Mouse (Mus musculus) neural tube, embryonic 14.5 days (tissue): Measurements from ENCODE around the gene Lbh. TPM values are rescaled to one million over a fixed set of nuclear protein-coding genes. Genes with fewer than 3 reads are reported as not detected.
A peak's percentile ranks its signal among the peaks of the same experiment; 100 is the strongest.

ENCODE experiments used
- ATAC-seq: fragments of 200-750 bp; cut with Nextera tagmentation; 2 replicates; pipeline ENCODE4 v1.8.0; 2017; ENCODE audit warnings: low read depth, mild to moderate bottlenecking, moderate TSS enrichment, moderate library complexity
- H3K27ac ChIP-seq: fragments of 300-500 bp; sonication (generic); 2 replicates; pipeline ENCODE4 v1.5.1; 2014; ENCODE audit warnings: low read depth, mild to moderate bottlenecking, control low read depth, low read length, moderate library complexity, mixed read lengths
- H3K27me3 ChIP-seq: fragments of 300-500 bp; sonication (generic); 2 replicates; pipeline ENCODE4 v1.6.1; 2014; ENCODE audit warnings: low read length; ENCODE audit not compliant: control insufficient read depth, insufficient read depth
- H3K36me3 ChIP-seq: fragments of 300-500 bp; sonication (generic); 2 replicates; pipeline ENCODE4 v1.6.1; 2014; ENCODE audit warnings: low read length, mixed read lengths; ENCODE audit not compliant: control insufficient read depth, insufficient read depth
- H3K4me1 ChIP-seq: fragments of 300-500 bp; sonication (generic); 2 replicates; pipeline ENCODE4 v1.6.1; 2014; ENCODE audit warnings: low read length; ENCODE audit not compliant: control insufficient read depth, insufficient read depth
- H3K4me2 ChIP-seq: fragments of 300-500 bp; sonication (generic); 2 replicates; pipeline ENCODE4 v1.6.1; 2014; ENCODE audit warnings: mild to moderate bottlenecking, low read depth, low read length, control low read depth
- H3K4me3 ChIP-seq: fragments of 300-500 bp; sonication (generic); 2 replicates; pipeline ENCODE4 v1.5.1; 2014; ENCODE audit warnings: low read depth, low read length, control low read depth, mixed read lengths
- H3K9ac ChIP-seq: fragments of 300-500 bp; sonication (generic); replicated peaks from 2 replicates; pipeline ENCODE4 v1.6.1; 2014; ENCODE audit warnings: low read depth, mild to moderate bottlenecking, control low read depth, low read length, mixed read lengths
- H3K9me3 ChIP-seq: fragments of 300-500 bp; sonication (generic); 2 replicates; pipeline ENCODE4 v1.6.1; 2016; ENCODE audit warnings: low read length; ENCODE audit not compliant: control insufficient read depth
- WGBS: fragments of 180-500 bp; shearing (Covaris S2); extraction: QIAGEN DNeasy Blood & Tissue Kit; methylation state at CpG from one replicate; pipeline ENCODE4 v1.1.7; 2014; 5-methylcytosine and 5-hydroxymethylcytosine counted together
- polyA plus RNA-seq: library from polyadenylated mRNA; unstranded; fragments of >200 nt; fragmentation: Nextera tagmentation; extraction: Ambion mirVana; gene quantifications from 2 replicates; pipeline ENCODE4 v1.2.1, GENCODE M21; 2014

Lbh gene
- polyA plus RNA-seq, 1 experiment from 2014 or later = 7.0 TPM

DNA sequence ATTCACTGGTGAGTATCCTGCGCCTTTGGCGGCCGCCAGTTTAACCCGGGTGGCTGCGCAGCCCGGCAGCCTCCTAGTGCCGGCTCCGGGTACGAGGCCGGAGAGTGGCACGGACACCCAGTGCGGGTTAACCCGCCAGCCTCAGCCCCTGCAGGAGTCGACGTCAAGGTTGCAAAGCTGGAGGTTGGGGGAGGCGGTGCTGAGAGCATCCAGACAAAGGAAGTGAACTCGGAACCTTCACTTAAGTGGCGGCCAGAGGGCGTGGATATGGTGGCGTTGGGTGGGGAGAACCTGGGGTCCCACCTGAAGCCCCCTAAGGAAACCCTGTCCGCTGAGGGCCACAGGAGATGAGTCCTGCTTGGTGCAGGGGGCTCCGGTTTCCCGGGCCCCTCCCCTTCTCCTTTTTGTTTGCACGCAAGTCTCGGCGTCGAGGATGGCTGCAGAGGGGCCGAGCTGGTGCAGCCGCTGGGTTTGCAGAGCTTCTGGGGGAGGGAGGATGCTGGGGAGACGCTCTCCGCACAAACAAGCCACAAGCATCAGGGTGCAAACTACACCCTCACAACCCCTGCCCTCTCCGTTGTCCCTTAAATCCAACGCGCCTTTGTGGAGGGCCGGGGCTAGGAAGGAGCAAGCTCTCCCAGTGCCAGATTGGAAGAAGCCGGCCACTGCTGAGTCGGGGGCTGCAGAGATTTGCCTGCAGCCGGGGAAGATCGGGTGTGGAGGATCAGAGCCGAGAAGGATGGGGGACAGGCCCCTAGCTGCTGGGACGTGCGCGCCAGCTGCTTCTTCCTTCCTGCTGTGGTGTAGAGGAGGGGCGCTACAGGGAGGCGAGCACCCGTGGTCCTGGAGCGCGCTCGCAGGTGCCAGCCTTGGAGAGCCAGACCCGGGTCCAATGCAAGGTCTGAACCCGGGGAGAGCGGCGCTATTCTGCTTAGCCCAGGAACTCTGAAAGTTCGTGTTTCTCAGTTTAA lies 751 bp downstream of the Lbh start:
- peak; percentile 74 for ATAC-seq
- WGBS = under 1% methylated on average over 52 of the region's 54 CpGs
- peak overlapping the region; percentile 86 for H3K4me2 ChIP-seq
- peaks cover 45% of the 10 kb centered on the region for H3K4me1 ChIP-seq
- no peaks in the 10 kb centered on the region for H3K9me3 ChIP-seq
- H3K9ac ChIP-seq = peak overlapping the region; percentile 95
- peak overlapping the region; percentile 93 for H3K27ac ChIP-seq
- peak overlapping the region; percentile 87 for H3K4me3 ChIP-seq
- peaks cover 4% of the 10 kb centered on the region; the same call in 1 of the 2 replicates for H3K36me3 ChIP-seq
- no peaks in the 10 kb centered on the region for H3K27me3 ChIP-seq

DNA sequence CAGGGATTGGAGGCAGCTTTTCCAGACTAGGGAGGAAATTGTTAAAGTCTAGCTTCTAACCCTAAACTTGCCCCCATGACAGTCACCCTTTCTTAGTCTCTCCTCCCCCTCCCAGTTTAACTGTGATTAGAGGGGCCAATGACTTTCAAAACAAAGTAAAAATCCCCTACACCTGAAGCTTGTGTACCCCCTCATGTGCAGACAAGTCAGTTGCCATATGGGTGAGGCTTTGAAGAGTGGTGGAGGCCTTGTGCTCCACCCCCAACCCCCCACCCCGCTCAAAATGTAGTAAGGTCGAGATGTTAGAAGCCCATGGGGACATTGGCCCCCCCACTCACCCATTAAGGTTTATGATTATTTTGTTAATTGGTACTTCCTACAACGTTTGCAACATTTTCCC lies 1.5 kb downstream of the Lbh start:
- Histone ChIP-seq H3K27me3 (no peaks in the 10 kb centered on the region), H3K4me1 (peaks cover 53% of the 10 kb centered on the region), H3K36me3 (peaks cover 4% of the 10 kb centered on the region; the same call in 1 of the 2 replicates), H3K4me2 (peak overlapping the region; percentile 86), H3K27ac (peak overlapping the region; percentile 93), H3K4me3 (peak overlapping the region; percentile 87), H3K9ac (peak overlapping the region; percentile 95), H3K9me3 (no peaks in the 10 kb centered on the region)
- 4% methylated on average over 3 of the region's 3 CpGs for WGBS
- no peak for ATAC-seq

DNA sequence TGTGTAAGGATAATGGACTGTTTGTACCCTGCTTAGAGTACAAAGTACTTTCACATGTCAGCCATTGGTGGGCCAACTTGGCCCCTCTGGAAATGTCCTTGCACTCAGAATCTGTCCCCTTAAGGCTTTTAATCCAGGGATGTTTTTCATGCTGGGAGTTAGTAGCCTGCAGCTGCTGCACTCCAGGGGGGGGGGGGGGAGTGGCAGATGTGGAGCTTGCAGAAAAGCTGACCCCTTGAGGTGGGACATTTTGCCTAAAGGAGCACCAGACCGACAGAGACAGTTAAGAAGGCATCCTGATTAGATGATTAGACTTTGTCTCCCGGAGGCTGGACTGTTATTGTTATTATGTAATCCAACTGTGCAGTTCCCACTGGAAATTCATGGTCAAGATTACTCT lies 2.3 kb downstream of the Lbh start:
- 5% methylated on average over 2 of the region's 2 CpGs for WGBS
- no peak for ATAC-seq

DNA sequence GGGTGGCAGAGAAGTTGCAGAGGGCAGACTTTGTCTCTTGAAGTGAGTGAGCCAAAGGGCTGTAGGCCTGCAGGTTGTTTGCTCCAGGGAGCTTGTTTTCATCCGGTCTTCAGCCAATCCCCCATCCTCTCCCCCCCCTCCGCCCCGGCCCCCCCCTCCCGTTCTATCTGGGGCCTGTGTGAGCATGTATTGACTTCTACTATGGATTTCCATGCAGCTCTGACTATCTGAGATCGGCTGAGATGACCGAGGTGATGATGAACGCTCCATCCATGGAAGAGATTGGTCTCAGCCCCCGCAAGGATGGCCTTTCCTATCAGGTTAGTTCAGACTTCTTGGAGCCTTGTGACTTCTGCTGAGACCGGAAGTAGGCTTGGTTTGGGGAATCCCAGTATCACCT lies 2.9 kb downstream of the Lbh start:
- WGBS = 55% methylated on average over 8 of the region's 9 CpGs
- H3K4me2 ChIP-seq = peak overlapping the region; percentile 39
- no peak overlapping the region for H3K27ac ChIP-seq
- no peak overlapping the region for H3K9ac ChIP-seq
- H3K9me3 ChIP-seq = no peaks in the 10 kb centered on the region
- H3K36me3 ChIP-seq = peaks cover 4% of the 10 kb centered on the region; the same call in 1 of the 2 replicates
- no peaks in the 10 kb centered on the region for H3K27me3 ChIP-seq
- ATAC-seq = no peak
- peak overlapping the region; percentile 18 for H3K4me3 ChIP-seq
- peaks cover 67% of the 10 kb centered on the region for H3K4me1 ChIP-seq

More for the DNA sequence above, 2.3 kb downstream of the Lbh start:
- H3K36me3 ChIP-seq = peaks cover 4% of the 10 kb centered on the region; the same call in 1 of the 2 replicates
- H3K9me3 ChIP-seq = no peaks in the 10 kb centered on the region
- peak overlapping the region; percentile 18 for H3K4me3 ChIP-seq
- peaks cover 61% of the 10 kb centered on the region for H3K4me1 ChIP-seq
- H3K27me3 ChIP-seq = no peaks in the 10 kb centered on the region
- H3K27ac ChIP-seq = no peak overlapping the region
- no peak overlapping the region for H3K9ac ChIP-seq
- peak overlapping the region; percentile 39 for H3K4me2 ChIP-seq

DNA sequence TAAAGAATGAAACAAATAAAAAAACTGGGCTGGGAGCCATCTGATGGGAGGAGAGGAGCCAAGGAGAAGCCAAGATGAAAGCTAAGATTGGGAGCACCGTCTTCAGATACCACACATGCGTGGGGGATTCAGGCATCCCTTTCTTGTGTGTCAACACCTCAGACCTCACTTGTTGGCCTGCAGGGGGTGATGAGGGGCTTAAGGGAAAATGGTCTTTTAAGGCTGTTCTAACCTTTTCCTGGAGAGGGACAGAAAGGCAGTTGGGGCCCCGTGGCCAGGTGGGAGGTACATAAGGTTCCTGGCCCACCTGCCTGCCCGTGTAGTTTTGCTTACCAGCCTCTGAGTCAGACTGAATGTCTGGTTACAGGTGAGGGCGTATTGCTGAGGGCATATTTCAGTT lies 4.1 kb downstream of the Lbh start:
- Histone ChIP-seq H3K4me3 (no peak overlapping the region), H3K4me1 (peaks cover 74% of the 10 kb centered on the region), H3K27ac (no peak overlapping the region), H3K4me2 (no peak overlapping the region), H3K27me3 (no peaks in the 10 kb centered on the region), H3K9me3 (no peaks in the 10 kb centered on the region), H3K9ac (no peak overlapping the region), H3K36me3 (peaks cover 7% of the 10 kb centered on the region; the same call in 1 of the 2 replicates)
- ATAC-seq = no peak
- 88% methylated on average over 5 of the region's 5 CpGs for WGBS

DNA sequence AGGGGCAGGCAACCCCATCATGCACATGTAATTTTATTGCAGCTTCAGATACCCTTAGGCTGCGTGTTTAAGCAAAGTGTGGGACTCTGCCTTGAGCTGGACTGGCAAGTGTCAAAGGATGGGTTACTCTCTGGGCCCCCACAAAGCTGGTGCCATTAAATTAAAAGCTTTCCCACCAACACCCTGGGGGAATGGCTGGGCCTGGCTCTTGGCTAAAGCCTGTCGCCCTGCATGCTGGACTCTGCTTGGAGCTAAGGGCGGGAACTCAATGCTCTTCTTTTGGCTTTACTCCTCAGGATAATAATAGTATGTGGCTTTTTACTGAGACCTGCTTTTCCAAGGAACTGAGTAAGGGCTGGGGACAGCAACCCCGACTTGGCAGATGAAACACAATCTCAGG lies 5.2 kb downstream of the Lbh start:
- Histone ChIP-seq H3K4me1 (peaks cover 74% of the 10 kb centered on the region), H3K9ac (no peak overlapping the region), H3K27ac (no peak overlapping the region), H3K9me3 (no peaks in the 10 kb centered on the region), H3K36me3 (peaks cover 7% of the 10 kb centered on the region; the same call in 1 of the 2 replicates), H3K27me3 (no peaks in the 10 kb centered on the region), H3K4me3 (no peak overlapping the region), H3K4me2 (no peak overlapping the region)
- no peak for ATAC-seq
- WGBS = 74% methylated on average over 4 of the region's 4 CpGs

DNA sequence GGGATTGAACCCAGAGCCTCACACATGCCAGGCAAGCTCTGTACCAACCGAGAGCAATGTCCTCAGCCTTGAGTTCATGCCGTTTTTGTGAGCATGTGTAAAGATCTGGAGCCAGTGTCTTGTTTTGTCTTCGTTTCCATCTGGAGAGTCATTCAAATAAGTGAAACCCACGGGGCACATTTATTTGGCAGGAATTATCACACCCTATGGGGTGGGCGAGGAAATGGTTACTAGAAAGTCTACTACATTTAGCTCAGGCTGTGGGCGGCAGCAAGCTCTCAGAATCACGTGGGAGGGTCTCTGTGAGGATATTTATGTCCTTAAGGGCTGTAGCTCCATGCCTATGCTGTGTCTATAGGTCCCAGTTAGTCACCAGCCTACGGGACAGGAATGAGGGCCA lies 6.2 kb downstream of the Lbh start:
- Histone ChIP-seq H3K36me3 (peaks cover 7% of the 10 kb centered on the region; the same call in 1 of the 2 replicates), H3K4me2 (no peak overlapping the region)

DNA sequence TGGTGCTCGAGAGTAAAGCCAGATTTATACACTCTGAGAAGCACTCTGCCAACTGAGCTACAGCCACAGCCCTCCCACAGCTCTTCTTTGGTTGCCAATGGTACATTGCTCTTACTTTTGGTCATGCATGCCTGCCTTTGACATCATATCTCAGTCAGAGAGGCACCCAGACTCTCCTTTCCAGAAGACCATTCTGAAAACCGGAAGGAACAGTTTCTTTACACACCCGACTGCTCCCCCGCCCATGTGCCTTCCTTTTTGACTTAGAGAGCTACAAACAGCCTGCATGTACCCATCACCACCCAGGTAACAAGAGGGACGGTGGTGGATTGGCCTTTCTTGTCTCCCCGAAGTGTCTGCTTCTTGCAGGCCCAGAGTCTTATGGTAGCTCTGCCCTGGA lies 7.0 kb downstream of the Lbh start:
- Histone ChIP-seq H3K9me3 (no peaks in the 10 kb centered on the region), H3K27ac (no peak overlapping the region; the same call in 1 of the 2 replicates), H3K27me3 (no peaks in the 10 kb centered on the region), H3K4me3 (no peak overlapping the region), H3K4me2 (no peak overlapping the region), H3K9ac (no peak overlapping the region), H3K4me1 (peaks cover 68% of the 10 kb centered on the region), H3K36me3 (peaks cover 7% of the 10 kb centered on the region; the same call in 1 of the 2 replicates)
- no peak for ATAC-seq
- 81% methylated on average over 6 of the region's 6 CpGs for WGBS

More for the DNA sequence above, 6.2 kb downstream of the Lbh start:
- H3K4me1 ChIP-seq = peaks cover 74% of the 10 kb centered on the region
- H3K27me3 ChIP-seq = no peaks in the 10 kb centered on the region
- WGBS = 38% methylated on average over 8 of the region's 8 CpGs
- no peaks in the 10 kb centered on the region for H3K9me3 ChIP-seq
- no peak overlapping the region; the same call in 1 of the 2 replicates for H3K9ac ChIP-seq
- H3K4me3 ChIP-seq = no peak overlapping the region
- ATAC-seq = no peak
- no peak overlapping the region for H3K27ac ChIP-seq
